Mouse (Mus musculus): ENCODE results near the gene B3galt2. TPM values are rescaled to one million over a fixed set of nuclear protein-coding genes. Genes with fewer than 3 reads are reported as not detected.

Gene B3galt2
- polyA plus RNA-seq, 1 experiment from 2014 or later = 0.17 TPM

DNA sequence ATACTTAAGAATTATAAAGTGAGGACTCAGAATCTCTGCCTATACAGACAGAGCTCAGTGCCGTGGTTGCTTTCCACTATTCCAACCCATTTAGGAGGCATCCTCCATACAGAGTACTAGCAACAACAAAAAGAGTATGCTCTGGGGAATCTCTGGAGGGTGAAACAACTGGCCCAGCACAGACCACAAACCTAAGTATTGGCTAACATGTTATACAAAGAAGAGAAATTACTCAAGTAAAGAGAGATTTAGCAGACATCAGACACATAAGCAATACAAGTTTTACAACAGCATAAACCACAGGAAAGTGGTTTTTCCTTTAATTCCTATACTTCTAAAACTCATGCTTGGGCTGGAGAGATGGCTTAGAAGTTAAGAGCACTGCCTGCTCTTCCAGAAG is 17.8 kb upstream of the B3galt2 start:
- 89% methylated on average over 1 of the region's 1 CpGs for WGBS
- Histone ChIP-seq H3K9ac (ENCODE audit: low read depth, low read length) (no peak overlapping the region), H3K4me3 (ENCODE audit: low read depth, low read length) (no peak overlapping the region), H3K9me3 (ENCODE audit: control insufficient read depth) (no peaks in the 10 kb centered on the region), H3K27me3 (replicated peaks; ENCODE audit: control insufficient read depth, insufficient read depth, low read length) (no peaks in the 10 kb centered on the region), H3K4me1 (replicated peaks; ENCODE audit: control insufficient read depth, insufficient read depth, low read length) (no peaks in the 10 kb centered on the region), H3K27ac (ENCODE audit: low read depth, low read length) (no peak overlapping the region), H3K36me3 (ENCODE audit: control insufficient read depth, insufficient read depth) (peaks cover 26% of the 10 kb centered on the region), H3K4me2 (replicated peaks; ENCODE audit: low read depth) (no peak overlapping the region)
- TF ChIP-seq CTCF (IDR thresholded peaks at IDR 0.05; ENCODE audit: low read depth) = no peak
- ATAC-seq = no peak

DNA sequence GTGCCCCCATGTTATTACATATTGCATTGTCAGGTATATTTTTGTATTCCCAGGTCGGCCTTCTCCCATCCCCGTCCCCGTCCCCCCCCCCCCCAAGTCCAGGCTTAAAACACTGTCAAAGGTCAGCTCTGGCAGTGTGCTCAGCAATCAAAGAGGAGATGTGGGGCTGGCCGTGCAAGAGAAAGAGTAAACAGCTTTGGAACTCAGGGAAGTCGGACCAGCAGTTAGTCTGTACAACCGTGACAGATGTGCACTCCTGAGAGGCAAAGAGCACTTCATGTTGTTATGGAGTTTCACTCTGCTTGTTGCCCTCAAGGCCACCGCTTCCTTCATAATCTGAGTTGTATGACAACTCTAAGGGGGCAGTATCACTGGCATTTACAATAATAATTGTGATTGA is 9.1 kb upstream of the B3galt2 start:
- no peak for ATAC-seq
- no peak overlapping the region for H3K4me3 ChIP-seq (ENCODE audit: low read depth, low read length)
- H3K4me1 ChIP-seq (replicated peaks; ENCODE audit: control insufficient read depth, insufficient read depth, low read length) = no peaks in the 10 kb centered on the region
- no peak overlapping the region for H3K9ac ChIP-seq (ENCODE audit: low read depth, low read length)
- H3K27ac ChIP-seq (ENCODE audit: low read depth, low read length) = no peak overlapping the region
- peaks cover 6% of the 10 kb centered on the region; the same call in 1 of the 2 replicates for H3K36me3 ChIP-seq (ENCODE audit: control insufficient read depth, insufficient read depth)
- 39% methylated on average over 7 of the region's 7 CpGs for WGBS
- no peak overlapping the region for H3K4me2 ChIP-seq (replicated peaks; ENCODE audit: low read depth)
- H3K27me3 ChIP-seq (replicated peaks; ENCODE audit: control insufficient read depth, insufficient read depth, low read length) = no peaks in the 10 kb centered on the region
- no peak for TF ChIP-seq CTCF (IDR thresholded peaks at IDR 0.05; ENCODE audit: low read depth)
- no peaks in the 10 kb centered on the region for H3K9me3 ChIP-seq (ENCODE audit: control insufficient read depth)

DNA sequence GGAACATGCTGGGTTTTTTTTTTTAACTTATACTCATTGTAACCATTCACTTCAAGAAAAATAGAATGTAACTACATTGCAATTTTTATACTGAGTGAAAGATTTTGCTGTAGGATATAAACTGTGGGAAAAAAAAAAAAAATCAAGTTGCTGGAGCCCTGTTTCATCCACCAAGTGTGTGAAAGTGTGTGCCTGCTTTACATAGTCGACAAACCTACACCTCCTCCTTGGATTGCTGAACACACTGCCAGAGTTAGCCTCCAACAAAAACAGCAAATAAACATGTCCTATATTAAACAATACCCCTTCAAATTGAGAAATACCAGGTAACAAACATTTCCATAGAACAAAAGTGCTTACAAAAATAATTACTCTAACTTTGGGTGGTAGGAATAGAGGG is 8.1 kb upstream of the B3galt2 start:
- H3K4me2 ChIP-seq (replicated peaks; ENCODE audit: low read depth) = no peak overlapping the region
- no peaks in the 10 kb centered on the region for H3K4me1 ChIP-seq (replicated peaks; ENCODE audit: control insufficient read depth, insufficient read depth, low read length)
- no peak for TF ChIP-seq CTCF (IDR thresholded peaks at IDR 0.05; ENCODE audit: low read depth)
- ATAC-seq = no peak
- H3K9me3 ChIP-seq (ENCODE audit: control insufficient read depth) = no peaks in the 10 kb centered on the region
- H3K36me3 ChIP-seq (ENCODE audit: control insufficient read depth, insufficient read depth) = no peaks in the 10 kb centered on the region
- H3K9ac ChIP-seq (ENCODE audit: low read depth, low read length) = no peak overlapping the region
- 76% methylated on average over 1 of the region's 1 CpGs for whole genome bisulfite sequencing
- no peaks in the 10 kb centered on the region for H3K27me3 ChIP-seq (replicated peaks; ENCODE audit: control insufficient read depth, insufficient read depth, low read length)
- H3K4me3 ChIP-seq (ENCODE audit: low read depth, low read length) = no peak overlapping the region
- H3K27ac ChIP-seq (ENCODE audit: low read depth, low read length) = no peak overlapping the region

DNA sequence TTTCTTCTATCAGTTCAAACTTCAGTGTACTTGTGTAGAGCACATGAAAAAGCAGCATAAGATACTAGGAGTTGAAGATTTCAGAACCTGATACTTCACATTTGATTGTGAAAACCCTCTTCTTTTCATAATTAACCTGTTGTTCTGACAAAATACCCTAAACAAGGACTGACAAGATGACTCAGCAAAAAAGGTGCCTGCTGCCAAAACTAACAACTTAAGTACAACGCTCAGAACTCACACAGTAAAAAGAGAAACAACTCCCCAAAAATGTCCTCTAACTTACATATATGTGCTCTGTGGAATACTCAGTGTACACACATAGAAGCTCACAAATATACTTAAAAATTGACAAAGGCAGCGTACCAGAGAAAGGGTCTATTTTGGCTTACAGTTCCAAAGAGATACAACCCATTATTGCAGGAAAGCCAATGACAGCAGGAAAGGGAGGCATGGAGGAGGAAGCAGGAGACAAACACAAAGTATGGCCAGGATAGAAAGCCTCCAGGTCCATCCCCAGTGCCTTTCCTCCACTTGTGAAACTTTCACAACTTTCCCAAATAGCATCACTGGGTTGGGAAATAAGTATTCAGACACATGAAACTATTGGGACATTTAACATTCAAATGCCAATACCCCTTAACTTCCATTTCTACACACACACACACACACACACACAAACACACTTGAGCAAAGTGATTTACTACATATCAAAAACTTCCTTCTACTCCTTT is 7.4 kb upstream of the B3galt2 start:
- no peaks in the 10 kb centered on the region for H3K36me3 ChIP-seq (ENCODE audit: control insufficient read depth, insufficient read depth)
- no peaks in the 10 kb centered on the region for H3K9me3 ChIP-seq (ENCODE audit: control insufficient read depth)
- H3K4me1 ChIP-seq (replicated peaks; ENCODE audit: control insufficient read depth, insufficient read depth, low read length) = no peaks in the 10 kb centered on the region
- H3K4me2 ChIP-seq (replicated peaks; ENCODE audit: low read depth) = no peak overlapping the region
- TF ChIP-seq CTCF (IDR thresholded peaks at IDR 0.05; ENCODE audit: low read depth) = no peak
- no peak overlapping the region for H3K9ac ChIP-seq (ENCODE audit: low read depth, low read length)
- no peak overlapping the region for H3K4me3 ChIP-seq (ENCODE audit: low read depth, low read length)
- H3K27ac ChIP-seq (ENCODE audit: low read depth, low read length) = no peak overlapping the region
- WGBS = 77% methylated on average over 2 of the region's 2 CpGs
- H3K27me3 ChIP-seq (replicated peaks; ENCODE audit: control insufficient read depth, insufficient read depth, low read length) = no peaks in the 10 kb centered on the region
- ATAC-seq = no peak

DNA sequence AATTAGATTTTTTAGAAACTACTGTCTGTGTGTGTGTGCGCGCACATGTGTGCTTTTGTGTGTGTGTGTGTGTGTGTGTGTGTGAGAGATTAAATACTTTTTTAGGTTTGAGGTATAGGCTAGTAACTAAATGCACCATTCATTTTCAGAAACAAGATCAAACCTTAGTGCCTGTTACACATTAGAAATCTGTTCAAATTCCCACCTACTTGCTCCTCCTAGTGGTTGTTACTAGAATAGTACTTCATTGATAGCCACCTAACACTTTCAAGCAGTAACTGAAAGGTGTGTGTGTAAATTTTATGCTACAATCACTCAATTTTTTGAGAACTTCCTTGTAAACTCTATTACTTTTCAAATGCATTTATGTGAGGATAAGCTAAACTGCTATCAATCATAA is 3.8 kb downstream of the B3galt2 start:
- Histone ChIP-seq H3K36me3 (ENCODE audit: control insufficient read depth, insufficient read depth) (no peaks in the 10 kb centered on the region), H3K9ac (ENCODE audit: low read depth, low read length) (no peak overlapping the region), H3K4me2 (replicated peaks; ENCODE audit: low read depth) (no peak overlapping the region), H3K4me1 (replicated peaks; ENCODE audit: control insufficient read depth, insufficient read depth, low read length) (0 out of 2 replicates have a peak, but pooled peaks cover 2% of the 10 kb centered on the region), H3K4me3 (ENCODE audit: low read depth, low read length) (no peak overlapping the region), H3K27ac (ENCODE audit: low read depth, low read length) (no peak overlapping the region), H3K9me3 (ENCODE audit: control insufficient read depth) (no peaks in the 10 kb centered on the region), H3K27me3 (replicated peaks; ENCODE audit: control insufficient read depth, insufficient read depth, low read length) (no peaks in the 10 kb centered on the region)
- 99% methylated on average over 2 of the region's 2 CpGs for WGBS
- TF ChIP-seq CTCF (IDR thresholded peaks at IDR 0.05; ENCODE audit: low read depth) = peak; percentile 80
- ATAC-seq = no peak

DNA sequence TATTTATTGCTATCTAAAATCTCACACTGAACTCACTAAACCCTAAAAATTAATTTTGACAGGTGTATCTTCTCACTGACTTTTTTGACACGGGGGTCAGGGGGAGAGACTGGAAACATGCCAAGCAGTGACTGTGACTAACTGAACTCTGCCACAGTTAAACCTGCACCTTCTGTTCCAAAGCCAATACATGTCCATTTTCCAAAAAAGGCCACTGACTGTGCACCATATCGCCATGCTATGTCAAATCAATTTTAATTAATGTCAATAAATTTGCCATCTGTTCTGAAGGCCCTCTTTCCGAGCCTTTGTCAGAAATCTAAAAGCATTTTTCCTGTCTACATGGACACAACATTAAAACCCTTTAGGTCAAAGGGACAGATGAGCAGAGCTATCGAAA is 4.9 kb downstream of the B3galt2 start:
- no peaks in the 10 kb centered on the region for H3K36me3 ChIP-seq (ENCODE audit: control insufficient read depth, insufficient read depth)
- 0 out of 2 replicates have a peak, but pooled peaks cover 2% of the 10 kb centered on the region for H3K4me1 ChIP-seq (replicated peaks; ENCODE audit: control insufficient read depth, insufficient read depth, low read length)
- no peak for TF ChIP-seq CTCF (IDR thresholded peaks at IDR 0.05; ENCODE audit: low read depth)
- no peak overlapping the region for H3K9ac ChIP-seq (ENCODE audit: low read depth, low read length)
- no peak overlapping the region for H3K4me2 ChIP-seq (replicated peaks; ENCODE audit: low read depth)
- no peaks in the 10 kb centered on the region for H3K27me3 ChIP-seq (replicated peaks; ENCODE audit: control insufficient read depth, insufficient read depth, low read length)
- WGBS = 74% methylated on average over 4 of the region's 4 CpGs
- H3K4me3 ChIP-seq (ENCODE audit: low read depth, low read length) = no peak overlapping the region
- no peak for ATAC-seq
- no peaks in the 10 kb centered on the region for H3K9me3 ChIP-seq (ENCODE audit: control insufficient read depth)
- H3K27ac ChIP-seq (ENCODE audit: low read depth, low read length) = no peak overlapping the region

All from intestine, postnatal 0 days (tissue).